Mouse (Mus musculus) erythroblast, adult 5-6 weeks (primary cell): ENCODE data around the gene Tex2. TPM values are rescaled to one million over a fixed set of nuclear protein-coding genes. Genes with fewer than 3 reads are reported as not detected.
"Not testable (repeated sequence)": the region's sequence is repeated elsewhere in the genome, so short reads cannot be mapped to it uniquely, and the experiment has no call there.

Experiments
- ATAC-seq: replicated peaks from 2 replicates; pipeline ENCODE4 v1.8.0; 2016; ENCODE audit warnings: moderate number of reproducible peaks, mild to moderate bottlenecking, moderate TSS enrichment, inconsistent platforms; ENCODE audit not compliant: poor library complexity, low FRiP score, severe bottlenecking
- total RNA-seq, 2 experiments: library from RNA; stranded (forward) in 1 of 2; stranded (reverse) in 1 of 2; fragments of 150-400 nt in 1 of 2; fragments of 200-764, 138-1000 nt in 1 of 2; gene quantifications; 2 replicates each; pipeline versions ENCODE4 v1.2.3 to v1.2.4; 2015 to 2017; ENCODE audit warnings: low replicate concordance in 2 of 2

The Tex2 gene
- total RNA-seq, 2 experiments from 2014 or later, result 8.6 to 17.5 TPM

DNA sequence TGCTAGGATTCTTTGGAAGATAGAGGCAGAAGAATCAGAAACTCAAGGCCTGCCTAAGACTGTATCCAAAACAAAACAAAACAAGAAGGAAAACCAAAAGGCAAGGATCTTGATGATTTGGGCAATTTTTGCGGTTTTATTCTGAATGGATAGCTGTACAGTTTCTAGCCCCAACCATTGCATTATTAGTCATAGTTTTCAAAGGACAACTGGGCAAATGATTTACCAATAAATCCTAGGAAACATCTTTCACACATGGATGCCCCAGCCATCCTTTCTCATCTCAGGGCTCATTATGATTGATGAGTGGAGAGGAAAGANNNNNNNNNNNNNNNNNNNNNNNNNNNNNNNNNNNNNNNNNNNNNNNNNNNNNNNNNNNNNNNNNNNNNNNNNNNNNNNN lies 29.4 kb downstream of the Tex2 start:
- no peak for ATAC-seq

DNA sequence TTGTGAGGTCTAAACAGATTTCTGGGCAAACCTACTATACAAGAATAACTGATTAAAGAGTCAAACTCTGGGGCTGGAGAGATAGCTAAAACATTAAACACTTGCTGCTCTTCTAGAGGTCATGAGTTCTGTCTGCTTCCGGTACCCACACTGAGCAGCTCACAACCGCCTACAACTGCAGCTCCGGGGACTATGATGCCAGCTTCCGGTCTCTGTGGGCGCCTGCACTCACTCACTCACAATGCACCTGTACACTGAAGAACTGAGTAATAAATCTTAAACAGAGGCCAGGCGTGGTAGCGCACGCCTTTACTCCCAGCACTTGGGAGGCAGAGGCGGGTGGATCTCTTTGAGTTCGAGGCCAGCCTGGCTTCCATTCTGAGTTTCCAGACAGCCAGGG lies 31.9 kb downstream of the Tex2 start:
- ATAC-seq, result no peak

DNA sequence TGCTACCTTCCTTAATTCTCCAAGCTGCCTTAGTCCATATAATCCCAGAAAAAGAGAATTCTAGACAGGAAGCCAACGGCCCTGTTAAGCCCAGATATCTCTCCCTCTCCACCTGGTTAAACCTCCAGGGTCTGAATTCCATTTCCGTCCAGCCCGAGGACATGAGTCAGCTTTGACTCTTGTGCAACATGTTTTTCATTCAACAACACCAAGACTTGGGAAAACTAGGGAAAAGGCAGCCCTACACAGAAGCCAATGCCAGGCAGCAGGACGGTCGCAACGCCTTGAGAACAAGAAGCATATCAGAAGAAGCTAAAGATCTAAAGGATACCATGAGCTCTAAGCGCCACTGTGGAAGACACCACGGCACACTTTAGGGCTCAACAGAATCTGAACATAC lies 32.8 kb downstream of the Tex2 start:
- ATAC-seq, result no peak

DNA sequence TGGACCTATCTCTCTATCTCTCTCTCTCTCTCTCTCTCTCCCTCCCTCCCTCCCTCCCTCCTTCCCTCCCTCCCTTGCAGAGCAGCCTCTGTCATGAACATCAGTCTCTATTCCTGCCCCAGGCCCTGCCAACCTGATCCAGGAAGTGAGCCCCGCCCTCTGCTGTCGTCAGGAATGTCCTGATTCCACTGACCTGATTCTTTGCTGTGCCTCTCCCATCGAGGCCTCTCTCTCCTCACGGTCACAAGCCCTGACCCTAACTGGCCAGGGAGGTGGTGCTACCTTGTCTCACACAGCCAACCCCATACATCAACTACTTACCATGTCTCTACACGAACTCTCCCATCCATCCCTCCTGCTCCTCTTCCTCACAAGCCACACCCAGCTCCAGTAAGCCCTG lies 33.3 kb downstream of the Tex2 start:
- ATAC-seq, result no peak

DNA sequence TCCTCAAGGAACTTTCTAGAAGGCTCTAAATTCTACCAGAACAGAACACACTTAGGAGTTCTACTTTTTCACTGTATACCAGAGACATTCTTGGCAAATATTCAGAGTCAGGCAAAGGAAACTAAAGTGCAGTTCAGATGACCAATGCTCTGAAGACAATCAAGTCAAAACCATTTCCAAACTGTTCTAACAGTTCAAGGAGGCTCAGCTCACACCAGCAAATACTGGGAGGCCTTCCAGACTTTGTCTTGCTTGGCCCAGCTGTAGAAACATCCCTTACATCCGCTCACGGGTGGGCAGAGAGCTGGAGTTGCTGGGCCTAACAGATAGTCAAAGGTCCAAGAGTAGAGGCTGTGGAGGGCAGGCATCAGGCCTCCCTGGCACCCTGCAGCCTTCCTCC lies 34.1 kb downstream of the Tex2 start:
- no peak for ATAC-seq

DNA sequence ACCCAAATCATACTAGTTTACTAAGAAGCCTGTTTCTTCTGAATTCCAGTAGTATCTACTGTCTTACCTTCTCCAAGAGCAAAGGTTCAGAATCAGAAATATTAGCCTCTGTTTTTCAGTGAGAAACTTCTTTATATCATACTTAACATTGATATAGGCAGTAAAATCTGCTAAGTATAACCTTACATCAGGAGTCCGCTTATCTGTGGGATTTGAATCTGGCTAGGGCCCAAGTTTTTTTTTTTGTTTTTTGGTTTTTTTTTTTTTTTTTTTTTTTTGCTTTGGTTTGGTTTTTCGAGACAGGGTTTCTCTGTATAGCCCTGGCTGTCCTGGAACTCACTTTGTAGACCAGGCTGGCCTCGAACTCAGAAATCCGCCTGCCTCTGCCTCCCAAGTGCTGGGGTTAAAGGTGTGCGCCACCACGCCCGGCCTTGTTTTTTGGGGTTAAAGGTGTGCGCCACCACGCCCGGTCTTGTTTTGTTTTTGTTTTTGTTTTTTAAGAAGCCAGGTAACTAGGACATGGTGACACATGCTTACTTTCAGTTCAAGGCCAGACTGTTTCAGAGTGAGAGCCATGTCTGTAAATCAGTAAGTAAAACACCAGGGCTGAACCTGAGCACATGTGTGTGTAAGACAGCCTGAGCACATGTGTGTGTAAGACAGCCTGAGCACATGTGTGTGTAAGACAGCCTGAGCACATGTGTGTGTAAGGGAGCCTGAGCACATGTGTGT lies 35.4 kb downstream of the Tex2 start:
- ATAC-seq, result not testable (repeated sequence)

DNA sequence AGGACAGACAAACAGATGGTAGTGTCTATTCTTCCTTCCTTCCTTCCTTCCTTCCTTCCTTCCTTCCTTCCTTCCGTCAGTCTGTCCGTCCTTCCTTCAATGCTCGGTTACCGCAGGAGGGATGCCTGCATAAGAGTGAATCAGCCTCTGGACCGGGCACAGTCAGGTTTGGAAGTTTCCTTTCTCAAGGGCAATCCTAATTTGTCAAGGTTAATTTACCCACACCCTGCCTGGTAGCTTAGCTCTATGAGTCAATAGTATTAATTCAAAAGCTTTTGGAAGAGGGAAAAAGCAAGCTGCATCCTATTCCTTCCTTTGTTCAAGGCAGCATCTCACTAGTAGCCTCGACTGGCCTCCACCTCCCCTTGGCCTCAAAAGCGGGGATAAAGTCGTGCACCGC lies 38.8 kb downstream of the Tex2 start:
- no peak for ATAC-seq

DNA sequence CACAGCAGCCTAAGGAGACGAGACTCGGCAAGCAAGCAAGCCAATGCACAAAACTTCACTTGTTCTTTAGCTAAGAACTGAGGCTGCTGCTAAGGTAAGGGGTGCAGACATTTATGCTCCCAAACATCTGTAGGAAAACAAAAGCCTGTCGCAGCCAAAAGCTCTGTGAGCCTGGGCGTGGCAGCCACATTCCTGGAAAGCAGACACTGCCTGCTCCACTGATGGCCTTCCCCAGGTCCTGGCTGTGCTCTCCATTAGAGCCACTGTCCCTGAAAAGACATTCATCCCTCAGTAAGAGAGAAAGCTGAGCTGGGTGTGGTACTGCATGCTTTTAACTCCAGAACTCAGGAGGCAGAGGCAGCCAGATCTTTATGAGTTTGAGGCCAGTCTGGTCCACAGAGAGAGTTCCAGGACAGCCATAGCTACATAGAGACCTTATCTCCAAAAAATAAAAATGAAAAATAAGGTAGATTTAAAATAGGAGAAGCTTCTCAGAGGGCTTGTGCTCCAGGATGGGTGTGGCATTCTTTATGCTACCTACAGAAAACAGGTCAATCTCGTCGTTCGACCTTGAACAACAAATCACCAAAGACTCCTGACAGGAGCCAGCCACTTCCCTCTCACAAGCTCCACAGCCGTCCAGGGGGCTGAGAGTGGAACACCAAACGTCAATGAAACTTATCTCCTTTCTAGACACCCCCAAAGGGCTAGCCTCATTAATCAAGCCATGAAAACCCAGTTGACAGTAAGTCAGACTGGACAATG lies 39.6 kb downstream of the Tex2 start:
- no peak for ATAC-seq

DNA sequence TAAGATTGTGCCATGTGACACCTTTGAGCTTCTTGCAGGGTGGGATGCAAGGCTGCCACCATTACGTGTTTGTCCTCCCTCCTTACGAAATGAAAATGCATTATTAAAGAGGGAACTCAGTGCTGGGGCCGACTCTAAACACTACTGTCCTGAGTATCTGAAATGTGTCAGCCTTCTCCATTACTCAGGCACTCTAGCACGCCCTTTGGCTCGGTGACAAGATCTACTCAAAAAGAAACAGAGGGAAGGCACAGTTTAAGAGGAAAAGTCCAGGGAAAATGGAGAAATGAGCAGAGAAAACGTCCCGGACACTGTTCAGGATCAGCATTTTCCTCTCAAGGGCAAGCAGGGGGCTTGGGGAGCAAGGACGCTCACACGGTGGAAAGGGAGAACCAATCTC lies 40.3 kb downstream of the Tex2 start:
- ATAC-seq, result no peak

DNA sequence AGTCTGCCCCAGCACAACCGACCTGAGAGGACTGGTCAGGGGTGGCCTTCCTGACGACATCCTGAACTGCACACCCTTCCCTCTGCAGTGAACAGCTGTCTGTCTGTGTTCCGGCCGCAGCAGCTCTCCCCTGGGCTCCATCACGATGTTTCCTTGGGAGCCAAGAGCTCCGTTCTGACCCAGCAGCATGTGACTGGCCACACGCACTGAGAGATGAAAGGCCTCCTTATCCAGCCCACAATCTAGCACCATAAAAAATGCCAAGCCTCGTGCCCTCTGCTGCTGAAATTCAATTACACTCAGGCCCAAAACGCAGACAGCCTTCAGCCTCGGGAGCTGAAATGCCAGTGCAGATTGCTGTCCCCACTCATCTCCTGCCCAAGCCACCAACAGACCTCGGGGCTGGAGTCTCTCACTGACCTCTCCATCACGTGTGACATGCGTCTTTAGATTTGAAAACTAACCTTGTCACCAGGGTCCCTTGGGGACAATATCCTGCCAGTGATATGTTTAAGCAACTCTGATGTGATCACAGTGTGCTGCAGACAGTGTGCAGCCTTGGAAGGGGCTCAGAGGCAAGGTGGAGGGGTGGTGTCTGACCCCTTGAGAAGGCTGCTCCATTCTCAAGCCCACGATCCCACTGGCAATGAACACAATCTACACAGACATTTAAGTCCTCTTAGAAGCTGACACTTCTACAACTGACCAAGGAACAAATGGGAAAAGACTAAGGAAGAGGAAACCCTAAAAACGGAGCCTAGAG lies 41.0 kb downstream of the Tex2 start:
- no peak for ATAC-seq

DNA sequence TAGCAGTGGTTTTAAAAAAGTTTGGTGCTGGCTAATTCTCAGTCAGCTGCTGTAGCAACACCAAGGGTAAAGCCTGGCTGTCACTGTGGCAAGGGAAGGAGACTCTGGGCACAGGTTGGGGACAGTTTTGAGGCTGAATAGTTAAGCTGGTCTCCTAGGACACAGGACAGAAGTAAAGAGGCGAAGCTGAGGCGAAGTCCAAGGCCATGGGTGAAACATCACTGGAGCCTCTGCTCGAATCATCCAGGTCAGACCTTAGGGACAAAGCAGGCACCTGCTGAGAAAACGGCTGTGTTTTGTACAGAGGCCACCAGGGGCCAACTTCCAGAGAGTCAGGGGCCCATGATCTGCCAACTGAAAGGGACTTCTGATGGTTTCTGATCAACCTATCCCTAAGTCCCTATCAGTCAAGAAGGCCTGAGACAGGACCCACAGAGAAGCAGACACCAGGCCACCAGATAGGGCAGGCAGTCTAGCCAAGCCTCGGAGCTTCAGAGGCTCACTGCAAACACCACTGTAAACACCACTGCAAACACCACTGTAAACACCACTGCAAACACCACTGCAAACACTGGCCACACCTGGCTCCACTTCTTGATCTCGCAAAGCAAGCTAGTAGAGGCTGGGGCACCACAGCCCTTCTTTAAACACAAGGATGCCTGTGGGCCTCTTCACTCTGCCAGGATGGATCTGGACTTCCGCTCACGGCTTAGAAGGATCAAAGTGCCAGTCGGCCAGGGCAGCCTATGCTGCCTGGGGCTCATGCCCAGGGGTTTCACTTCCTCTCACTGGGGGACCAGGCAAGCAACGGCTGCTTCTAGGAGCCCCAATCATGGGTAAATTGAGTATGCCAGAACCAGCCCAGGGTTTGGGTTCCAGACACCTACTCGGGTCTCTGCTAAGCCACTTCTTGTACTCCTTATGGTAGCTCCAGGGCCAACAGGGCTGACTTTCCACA lies 41.9 kb downstream of the Tex2 start:
- ATAC-seq, result no peak

DNA sequence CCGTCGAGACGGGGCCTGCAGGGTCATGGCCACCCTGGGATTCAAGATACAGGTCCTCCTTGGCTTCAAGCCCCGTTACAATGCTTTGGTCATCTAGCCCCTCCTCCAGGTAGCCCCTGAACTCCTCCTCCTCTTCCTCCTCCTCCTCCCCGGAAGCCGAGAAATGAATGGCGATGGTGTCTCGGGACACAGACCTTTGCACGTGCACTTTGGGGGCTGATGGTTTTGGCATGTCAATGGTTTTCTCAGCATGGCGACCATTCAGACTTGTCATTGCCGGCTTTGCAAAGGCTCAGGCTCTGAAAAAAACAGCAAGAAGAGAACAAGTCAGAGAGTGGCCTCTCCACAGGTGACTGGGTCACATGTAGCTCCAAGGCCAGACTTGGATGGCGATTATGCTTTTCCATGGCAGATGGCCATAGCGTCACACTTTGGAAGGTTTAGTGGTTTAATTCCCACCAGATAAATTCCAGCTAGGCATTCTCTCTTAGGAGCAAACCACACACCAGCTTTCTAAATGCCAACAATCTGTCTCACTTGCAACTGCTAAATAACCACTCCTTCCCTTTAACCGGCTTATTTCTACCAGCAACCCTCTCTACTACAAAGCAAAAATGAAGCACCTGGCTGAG lies 44.8 kb downstream of the Tex2 start:
- no peak for ATAC-seq

DNA sequence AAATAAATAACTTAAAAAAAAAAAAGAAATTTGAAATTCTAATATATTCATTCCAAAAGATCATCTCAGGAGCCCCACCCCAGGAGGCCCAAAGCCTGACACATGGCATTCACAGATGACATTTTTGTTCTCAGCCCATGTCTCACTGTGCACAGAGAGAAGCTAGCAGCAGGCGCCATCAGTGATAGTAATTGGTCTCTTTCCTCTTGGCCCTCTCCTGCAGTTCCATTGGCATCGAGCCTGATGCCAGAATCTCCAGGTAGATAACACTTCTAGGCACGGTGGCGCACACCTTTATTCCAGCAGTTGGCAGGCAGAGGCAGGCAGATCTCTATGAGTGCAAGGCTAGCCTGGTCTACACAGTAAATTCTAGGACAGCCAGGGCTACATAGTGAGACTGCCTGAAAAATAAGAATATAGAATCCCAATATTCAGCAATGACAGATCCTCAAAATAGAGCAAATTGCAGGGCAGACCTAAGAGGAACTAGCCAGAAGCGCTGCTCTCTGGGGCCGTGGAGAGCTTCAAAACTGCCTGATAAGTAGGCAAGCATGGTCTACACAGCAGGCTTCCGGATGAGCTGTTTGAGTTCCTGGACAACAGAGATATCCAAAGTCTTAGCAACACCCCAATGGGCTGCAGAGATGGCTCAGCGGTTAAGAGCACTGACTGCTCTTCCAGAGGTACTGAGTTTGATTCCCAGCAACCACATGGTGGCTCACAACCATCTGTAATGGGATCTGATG lies 47.0 kb downstream of the Tex2 start:
- no peak for ATAC-seq

DNA sequence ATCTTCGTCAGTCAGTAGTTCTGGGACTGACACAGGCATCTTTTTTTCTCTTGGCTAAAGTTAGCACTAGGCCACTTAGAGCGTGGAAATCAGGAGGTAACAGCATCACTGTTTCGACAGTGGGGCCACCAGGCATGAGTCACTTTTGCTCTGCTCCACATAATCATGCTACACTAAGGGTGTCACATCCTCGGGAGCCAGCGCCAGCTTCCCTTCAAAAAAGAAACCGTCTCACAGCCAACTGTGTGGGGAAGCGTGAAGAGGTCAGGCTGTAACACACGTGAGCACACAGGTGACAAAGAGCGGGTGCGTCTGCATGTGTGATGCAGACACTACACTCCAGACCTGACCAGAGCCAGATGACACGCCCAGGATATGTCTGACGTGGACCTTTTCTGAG lies 49.0 kb downstream of the Tex2 start:
- no peak for ATAC-seq

DNA sequence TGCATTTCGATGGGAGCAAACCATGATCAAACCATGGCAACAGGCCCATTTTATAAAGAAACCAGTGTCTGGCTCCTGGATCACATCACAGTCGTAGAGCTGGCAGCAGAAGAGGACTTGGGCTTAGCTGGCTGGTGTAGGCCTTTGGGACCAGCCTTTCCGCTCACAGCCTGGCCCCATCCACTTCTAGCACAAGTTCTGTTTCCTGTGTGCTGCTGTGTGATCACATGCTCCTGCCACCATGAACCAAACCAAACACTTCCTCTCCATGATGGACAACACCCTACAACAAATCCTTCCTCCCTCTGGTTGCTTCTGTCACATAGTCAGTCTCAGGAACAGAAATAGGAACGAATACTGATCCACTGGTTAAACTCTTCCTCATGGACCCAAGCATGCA lies 50.5 kb downstream of the Tex2 start:
- no peak for ATAC-seq

DNA sequence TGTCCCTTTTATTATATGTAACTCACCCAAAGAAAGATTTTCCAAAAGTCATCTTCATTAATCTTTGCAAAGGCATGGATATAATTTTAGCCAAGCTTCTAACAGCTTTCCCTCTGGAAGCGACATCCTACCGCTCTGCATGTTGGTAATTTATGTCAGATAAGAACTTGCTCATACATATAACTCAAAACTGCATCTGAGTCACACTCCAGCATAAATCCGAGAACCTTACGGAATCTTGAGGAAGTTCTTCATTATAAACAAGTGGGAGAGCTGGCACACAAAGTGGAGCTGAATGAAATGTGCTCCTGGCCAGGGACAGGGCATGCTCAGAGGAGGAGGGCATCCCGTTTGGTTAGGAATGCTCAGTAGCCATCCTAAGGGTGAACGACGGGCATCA lies 53.5 kb downstream of the Tex2 start:
- no peak for ATAC-seq

DNA sequence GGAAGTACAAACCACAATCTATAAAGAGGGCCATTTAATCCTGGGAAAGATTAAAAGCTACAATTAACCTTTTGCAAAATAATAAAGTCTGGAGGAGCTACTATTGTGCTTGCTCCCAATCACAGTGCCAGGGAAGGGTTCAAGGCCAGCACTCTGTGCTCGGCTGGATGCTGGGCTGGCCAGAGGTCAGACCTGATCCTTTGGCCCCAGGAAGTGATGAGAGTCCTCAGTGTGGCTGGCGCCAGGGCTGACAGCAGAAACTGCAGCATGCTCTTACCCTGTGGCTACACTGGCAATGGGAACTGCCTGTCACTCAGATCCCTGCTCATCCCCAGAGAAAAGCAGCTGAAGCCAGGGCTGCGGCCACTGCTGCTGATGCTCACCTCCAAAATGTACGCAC lies 55.2 kb downstream of the Tex2 start:
- ATAC-seq, result no peak

DNA sequence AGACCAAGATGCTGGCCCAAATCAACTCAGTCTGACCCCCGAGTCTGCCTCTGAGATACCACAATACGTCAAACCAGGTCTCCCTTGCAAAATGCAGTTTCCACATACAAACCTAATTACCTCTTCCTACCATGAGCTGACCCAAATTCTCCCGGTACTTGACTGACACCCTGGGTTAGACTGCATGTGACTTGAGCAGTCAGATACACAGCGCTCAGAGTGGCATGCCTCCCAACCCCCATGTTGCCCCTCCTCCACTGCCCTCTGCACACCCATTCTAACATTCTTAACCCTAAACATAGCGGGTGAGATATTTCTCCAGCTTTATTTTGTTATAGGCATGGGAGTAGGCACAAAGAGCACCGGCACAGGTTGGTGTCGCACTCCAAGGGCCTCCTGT lies 55.8 kb downstream of the Tex2 start:
- no peak for ATAC-seq

DNA sequence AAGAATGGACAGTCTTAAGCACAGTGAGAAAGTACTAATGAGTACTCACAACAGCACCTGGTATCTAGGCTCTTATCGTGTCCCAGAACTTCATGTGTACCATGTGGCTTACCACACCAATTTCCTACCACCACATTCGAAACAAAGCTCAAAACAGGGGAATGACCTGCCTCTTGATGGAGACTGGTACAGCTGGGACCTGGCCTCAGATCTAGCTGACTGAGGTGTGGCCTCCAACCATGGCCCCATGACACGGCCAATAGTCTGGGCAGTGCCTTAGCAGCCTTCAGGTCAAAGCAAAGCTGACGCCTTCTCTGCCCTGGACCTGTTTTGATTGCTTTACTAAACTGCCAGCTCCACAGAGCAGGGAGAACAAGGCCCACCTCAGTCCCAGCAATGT lies 56.5 kb downstream of the Tex2 start:
- ATAC-seq, result no peak
